Mouse (Mus musculus) spleen, adult 12 weeks (tissue): ENCODE measurements around the gene Hcfc2.

ENCODE experiments used
- DNase-seq: peaks from one replicate; pipeline ENCODE4 v3.0.0; 2022; ENCODE audit warnings: low spot score

The Hcfc2 gene

DNA sequence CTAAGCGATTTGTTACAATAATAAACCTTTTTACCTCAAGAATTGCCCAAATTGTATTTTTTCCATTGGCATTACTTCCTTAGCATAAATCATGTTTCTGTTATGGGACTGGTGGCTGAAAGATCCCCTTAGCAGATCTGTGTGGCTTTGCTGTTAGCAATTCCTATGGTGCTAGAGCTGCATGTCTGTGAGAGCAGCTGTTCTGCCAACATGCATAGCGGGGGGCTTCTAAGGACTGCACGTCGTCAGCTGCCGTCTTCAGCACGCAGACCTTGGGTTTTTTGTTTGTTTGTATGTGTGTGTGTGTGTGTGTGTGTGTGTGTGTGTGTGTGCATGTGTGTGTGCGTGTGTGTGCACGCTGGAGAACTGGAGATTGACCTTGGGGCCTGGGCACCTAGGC lies 45.4 kb downstream of the Hcfc2 start:
- no peak for DNase-seq

DNA sequence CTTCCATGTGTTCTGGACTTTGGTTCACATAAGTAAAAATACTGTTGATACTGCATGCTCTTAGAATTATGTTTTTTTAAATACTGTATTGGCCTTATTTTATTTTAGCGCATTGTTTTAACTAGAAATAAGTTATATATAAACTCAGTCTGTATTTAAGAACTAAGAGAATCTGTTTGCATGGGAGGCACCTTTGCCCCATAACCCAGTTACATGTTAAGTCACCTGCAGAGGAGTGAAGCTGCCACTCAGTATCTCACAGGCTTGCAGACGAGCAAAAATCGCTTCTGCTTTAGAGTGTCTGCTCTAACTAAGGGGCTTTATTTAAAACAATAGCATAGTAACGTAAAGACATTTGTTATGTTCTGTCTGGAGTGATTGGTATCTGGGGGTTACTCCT lies 45.9 kb downstream of the Hcfc2 start:
- DNase-seq, result no peak

DNA sequence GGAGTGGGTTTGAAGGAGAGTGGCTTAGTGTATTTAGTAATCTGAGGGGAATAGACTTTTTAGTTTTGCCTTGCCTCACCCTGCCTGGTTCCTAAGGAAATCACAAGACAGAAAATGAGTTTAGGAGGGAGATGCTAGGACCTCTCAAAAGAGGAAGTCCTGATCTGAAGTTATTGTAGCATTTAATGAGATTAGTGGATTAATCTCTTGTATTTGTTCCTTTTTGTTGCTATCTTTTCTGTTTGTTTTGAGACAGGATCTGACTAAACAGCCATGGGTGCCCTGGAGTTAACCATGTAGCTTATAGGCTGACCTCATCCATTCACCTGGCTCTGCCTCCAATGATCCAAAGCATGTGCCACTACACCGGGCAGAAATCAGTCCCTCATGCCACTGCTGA lies 46.6 kb downstream of the Hcfc2 start:
- DNase-seq, result no peak

DNA sequence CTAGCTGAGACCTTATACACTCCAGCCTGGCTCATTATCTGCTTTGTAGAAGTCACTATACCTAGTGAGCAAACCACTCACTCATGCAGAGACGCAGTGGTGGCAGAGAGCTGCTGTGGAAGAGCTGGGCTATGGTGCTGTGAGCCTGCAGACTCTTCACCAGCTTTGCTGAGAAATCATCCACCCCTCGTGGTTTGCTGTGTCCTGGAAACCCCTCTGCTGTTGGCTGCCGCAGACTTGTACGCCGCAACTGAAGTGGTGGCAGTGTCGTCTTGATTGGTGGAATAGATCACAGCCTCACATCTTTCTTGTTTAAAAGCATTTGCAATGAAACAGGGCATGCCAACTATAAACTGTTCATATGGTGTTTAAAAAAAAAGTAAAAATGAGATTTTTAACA lies 48.3 kb downstream of the Hcfc2 start:
- DNase-seq, result no peak

DNA sequence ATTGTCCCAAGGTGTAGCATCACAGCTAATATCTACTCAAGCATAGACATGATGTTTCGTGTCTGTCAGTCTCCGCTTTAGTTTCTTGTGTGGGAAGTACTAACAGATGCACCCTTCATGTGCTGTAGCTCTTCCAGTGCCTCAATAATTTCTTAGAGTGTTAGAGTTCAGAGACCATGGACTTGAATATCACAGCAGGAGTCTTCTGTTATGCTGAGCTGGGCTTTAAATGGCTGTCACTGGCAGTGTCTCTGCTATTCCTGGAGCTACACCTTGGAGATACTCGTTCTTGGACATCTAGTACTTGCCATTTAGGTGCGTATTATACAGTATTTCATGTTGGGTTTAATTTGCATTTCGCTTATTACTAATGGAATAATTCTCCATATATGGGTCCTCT lies 49.3 kb downstream of the Hcfc2 start:
- no peak for DNase-seq

DNA sequence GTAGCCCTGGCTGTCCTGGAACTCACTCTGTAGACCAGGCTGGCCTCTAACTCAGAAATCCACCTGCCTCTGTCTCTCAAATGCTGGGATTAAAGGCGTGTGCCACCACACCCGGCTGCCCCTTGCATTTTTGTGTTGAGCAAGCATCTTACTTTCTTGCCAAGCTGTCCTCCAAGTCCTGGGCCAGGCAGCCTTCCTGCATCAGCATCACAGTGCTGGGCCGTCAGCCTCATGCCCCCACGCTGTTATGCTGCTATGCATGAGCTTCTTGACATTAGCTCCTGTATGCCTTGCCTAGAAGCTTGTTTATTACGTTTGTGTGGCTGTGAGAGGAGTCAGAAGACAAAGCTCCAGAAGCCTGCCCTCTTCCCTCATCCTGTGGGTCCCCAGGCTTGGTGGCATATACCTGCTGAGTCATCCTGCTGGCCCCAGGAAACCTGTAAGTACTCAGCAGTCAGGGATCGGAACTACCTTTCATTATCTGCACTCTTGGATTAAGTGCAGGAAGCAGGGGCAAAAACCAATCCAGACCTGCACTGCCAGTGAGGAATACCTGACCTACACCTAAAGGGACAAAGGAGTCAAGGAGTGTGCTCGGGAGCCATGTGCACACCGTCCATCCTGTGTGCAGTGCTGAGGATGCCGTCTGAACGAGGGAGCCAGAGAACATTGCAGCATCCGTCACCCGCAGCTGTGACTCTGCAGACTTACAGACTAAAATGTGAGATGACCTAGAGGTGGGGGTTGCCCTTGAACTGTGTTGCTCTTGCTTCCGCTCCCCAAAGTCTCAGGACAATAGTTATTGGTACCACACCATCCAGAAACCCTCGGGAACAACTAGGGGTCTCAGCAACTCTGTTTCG lies 51.3 kb downstream of the Hcfc2 start:
- no peak for DNase-seq

DNA sequence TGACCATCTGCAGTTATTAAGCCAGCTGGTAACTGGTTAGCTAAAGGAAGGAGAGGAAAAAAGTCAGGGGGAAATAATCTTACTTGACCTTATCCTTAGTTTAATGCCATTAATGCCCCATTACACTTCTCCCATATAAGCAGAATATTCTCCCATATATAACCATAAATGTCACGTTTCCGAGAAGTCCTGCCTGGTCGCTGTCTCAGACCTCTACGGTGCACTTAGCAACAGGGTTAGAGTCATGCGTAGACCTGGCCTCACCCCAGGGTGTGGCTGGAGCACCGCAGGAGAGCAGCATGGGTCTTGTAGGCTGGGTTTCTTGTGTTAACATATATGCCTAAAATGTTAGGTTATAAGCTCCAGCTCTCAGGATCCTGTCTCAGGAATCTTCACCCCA lies 54.8 kb downstream of the Hcfc2 start:
- DNase-seq, result no peak

DNA sequence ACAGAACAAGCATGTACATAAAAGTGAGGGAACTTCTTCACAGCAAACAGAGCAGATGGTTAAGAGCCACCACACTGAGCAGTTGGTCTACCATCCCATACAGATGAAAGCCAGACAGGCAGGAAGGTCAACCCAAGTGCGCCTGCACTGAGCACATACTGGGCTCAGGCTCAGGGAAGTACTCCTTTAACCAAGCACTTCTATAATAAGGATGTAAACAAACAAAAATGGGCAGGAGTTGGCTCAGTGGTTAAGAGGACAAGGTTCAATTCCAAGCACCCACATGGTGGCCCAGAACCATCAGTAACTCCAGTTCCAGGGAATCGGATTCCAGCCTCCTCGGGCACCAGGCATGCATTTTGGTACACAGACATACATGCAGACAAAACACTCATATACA lies 57.0 kb downstream of the Hcfc2 start:
- DNase-seq, result no peak

DNA sequence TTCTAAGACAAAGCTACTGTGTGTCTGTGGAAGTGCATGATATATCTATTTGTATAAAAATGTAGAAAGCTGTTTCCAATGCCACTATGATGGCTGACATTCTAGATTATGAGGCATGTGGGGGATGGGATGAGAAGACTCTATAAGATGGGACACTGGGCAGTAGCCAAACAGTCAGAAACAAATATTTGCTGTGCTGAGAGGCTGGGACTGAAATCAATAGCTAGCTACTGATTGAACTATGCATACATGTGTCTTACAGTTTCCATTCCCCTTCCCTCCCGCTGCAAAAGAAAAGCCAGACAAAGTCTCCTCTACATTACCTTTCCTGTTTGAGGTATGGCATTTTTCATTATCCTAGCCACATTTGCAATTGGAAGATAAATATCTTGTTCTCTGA lies 58.7 kb downstream of the Hcfc2 start:
- no peak for DNase-seq

DNA sequence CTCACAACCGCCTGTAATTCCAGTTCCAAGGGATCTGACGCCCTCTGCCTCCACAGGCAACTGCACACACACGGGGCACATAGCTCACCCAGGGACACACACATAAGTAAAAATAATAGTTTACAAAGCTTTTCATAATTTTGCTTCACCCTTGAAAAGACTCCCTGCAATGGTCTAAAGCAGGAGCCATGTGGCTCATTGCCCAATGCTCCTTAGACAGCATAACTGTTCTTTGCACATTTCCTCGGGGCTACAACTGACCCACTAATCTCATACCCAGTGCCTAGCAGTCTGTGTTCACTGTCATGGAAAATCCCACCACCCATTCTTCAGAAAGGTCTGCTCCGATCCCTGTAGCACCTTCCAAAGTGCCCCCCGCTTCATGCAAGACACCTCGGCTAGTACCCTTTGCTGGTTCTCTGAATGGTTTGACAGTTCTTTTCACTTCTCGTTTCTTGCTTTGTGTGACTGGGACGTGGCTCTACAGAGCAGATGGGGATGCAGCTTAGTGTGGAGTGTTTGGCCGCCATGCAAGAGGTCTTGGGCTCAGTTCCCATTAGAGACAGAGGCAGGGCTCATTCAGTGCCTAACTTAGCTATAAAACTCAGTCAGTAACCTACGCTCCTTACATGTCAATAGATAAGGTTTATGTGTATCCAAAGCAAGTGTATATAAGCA lies 59.4 kb downstream of the Hcfc2 start:
- no peak for DNase-seq

DNA sequence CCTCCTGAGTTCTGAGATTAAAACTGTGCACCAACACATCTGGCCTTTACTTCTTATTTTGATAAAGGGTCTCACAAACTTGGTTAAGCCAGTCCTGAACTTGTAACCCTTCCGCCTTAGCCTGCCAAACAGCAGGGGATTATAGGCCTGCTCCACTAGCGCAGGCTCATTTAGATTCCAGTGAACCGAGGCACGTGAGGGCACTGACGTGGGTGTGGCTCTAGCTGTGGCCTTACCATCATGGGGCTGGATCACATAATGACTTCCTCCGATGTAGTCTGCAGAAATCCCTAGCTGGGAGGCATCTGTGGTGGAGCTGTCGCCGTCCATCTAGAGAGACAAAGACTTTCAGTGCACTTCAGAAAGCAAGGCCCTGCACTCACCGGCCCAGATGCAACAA lies 60.5 kb downstream of the Hcfc2 start:
- no peak for DNase-seq

DNA sequence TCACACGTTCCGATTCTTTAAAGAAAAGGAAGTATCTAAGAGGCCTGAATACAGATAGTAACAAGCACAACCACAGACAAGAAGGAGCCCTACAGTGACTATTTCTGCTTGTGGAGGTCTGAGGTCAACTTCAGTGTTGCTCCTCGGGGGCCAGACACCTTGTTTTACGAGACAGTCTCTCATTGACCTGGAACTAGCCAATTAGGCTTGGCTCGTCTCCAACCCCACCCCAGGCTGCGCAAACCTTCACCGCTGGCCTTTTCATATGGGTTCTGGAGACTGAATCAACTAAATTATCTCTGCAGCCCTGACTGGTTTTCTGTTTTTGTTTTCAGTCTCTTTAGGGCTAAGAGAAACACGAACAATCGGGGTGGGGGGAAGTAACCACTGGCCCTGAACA lies 61.4 kb downstream of the Hcfc2 start:
- DNase-seq, result no peak

DNA sequence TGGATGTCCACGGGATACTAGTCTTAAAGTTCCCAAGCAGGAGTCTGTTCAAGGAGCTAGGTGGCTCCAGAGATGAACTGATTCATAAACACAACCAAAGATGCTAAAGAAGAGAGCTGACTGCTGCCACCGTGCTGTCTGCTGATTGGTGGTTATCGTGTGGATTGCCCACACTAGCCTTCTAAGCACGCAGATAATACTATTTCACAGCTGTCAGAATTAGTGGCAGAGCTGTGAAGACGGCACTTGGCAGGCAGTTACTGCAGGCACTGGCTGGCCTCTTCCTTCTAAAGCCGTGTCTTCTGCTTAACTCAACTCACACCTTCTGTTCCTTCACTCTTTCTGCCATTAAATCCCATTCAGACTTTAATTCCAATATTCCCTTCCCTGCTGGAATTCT lies 62.4 kb downstream of the Hcfc2 start:
- DNase-seq, result no peak

DNA sequence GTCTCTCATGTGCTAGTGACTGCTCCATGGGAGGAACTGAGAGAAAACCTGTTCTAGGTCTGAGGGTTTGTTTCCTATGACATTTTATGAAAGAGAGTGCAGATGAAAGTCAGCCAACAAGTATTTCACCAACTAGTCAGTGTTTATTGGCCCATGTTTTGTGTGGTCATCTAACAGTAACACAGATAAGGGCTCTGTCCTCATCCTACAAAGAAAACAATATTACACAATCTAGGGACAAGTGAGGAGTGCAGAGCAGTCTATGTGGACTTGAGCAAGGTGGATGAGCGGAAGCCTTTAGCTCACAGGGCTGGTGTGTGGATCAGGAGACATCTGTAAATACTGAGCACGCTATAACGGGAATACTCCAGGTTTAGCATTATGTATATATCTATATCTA lies 62.9 kb downstream of the Hcfc2 start:
- no peak for DNase-seq

DNA sequence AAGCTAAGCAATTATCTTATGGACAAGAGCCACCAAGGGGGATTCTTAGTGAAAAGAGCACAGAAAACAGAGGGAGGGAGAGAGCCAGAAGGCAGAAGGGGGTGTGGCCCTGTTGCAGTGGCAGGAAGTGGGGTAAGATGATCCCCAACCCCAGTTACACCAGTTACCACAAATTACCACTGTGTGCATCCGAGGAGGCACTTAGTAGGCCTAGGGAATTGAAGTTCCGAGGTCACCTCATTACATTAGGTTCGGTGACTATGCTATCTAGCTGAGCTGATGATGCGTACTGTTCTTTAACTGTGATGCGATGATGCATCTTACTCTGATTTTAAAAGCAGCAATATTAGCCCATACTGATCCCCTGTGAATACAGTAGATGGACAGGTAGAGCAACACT lies 63.7 kb downstream of the Hcfc2 start:
- DNase-seq, result no peak

DNA sequence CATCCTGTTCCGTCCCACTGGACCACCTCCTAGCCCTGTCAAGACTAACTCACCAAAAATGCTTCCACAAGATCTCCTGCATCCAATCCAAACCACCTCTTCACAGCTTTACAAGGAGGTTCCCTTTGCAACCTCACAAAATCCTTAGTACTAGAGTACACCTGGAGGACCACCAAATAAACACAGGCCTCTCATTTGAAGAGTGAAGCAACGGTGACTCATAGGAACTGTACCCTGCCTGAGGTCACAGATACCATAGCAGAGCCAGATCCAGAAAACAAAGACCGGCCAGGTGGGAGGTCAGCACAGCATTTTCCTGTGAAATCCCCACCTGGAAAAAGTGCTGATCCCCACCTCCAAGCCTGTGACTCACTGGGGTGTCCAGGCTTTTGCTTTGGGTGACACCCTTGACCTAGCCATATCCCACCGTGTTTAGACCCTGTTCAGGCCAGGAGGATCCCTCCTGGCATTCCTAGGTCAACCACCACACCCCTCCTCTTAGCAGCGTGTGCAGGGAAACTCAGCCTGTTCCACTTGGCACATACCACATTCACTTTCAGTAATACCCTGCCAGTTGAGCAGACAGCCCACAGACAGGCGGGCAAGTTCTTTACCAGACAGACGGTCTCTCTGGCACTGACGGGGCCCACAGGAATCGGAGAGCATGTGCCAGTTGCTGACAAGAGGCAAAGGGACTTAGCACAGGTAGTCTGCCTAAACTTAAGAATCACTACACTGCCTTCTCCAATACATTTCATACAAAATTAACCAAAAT lies 65.3 kb downstream of the Hcfc2 start:
- DNase-seq, result no peak

DNA sequence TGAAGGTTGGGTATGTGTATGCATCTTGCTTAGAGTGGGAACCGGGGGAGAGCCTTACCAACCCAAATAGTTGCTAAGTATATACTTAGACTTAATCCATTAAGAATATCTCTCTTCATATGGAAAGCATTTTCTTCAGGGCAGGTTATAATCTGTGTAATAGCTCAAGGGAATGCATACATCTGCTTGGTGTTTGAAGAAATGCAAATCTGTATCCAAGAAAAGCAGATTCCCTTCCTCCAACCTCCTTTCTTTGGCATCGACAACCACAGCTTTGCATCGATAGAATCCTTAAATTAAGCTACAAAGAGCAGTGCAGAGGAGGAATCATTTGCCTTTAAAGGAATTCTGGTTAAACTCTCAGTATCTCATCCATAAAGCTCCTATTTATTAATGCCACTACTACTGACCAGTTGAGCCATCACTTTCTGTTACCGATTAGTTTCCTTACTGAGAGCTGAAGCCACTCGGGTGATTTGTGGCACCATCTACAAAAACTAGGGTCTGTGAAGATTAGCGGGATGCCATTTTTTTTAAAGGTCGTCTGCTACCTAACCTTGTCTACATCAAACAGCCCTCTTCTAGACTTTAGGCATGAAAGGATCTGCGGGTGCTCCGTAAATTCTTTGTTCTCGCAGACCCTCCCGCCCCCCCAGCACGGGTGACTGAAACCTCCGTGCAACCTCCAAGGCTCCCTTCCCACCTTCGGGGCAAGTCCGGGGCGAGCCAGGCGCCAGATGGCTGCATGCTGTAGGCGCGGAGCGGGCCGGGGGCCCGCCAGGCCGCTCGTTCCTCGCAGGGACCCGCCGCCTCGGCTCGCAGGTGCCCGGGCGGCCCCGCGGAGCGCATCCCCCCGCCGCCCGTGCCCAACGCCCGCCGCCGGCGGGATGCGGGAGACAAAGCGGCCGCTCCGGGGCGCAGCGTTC lies 67.1 kb downstream of the Hcfc2 start:
- DNase-seq, result no peak

DNA sequence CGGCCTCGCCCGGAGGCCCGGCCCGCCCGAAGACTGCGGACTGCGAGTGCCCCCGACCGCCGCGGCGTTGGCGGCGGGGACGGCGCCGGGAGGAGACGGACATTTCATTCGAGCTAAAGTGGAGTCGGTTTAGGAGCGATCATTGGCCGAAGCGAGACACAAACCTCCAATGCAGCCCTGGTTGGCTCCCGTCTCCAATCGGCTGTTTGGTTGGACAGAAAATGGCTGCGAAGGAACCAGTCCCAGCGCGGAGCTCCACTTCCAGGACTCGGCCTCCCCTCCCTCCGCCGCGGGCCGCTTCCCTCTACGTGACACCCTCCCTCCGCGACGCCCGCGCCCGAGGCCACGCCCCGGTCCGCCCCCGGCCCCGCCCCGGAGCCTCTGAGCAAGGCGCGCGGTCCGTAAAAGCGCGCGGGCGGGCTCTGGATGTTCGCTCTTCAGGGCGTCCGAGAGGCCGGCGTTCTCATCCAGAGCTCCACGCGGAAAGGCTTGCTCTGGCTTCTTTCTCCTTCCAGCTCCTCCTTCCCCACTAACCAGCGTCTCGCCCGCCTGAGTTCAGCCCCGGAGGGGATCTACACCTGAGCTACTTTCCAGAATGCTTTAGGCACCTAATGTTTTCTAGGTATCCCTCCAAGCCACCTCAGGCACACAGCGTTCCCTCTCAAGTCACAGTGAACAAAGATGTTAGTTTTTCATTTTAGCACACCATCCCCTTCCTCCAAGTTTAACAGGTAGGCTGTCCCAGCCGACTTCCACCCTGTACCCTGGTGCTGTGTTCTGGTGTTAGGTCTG lies 68.1 kb downstream of the Hcfc2 start, which contains the start of gene Nfyb:
Nfyb (minus strand) TSS at position 305 of the 792 bp plus-strand sequence.
- peak; percentile 97 for DNase-seq

DNA sequence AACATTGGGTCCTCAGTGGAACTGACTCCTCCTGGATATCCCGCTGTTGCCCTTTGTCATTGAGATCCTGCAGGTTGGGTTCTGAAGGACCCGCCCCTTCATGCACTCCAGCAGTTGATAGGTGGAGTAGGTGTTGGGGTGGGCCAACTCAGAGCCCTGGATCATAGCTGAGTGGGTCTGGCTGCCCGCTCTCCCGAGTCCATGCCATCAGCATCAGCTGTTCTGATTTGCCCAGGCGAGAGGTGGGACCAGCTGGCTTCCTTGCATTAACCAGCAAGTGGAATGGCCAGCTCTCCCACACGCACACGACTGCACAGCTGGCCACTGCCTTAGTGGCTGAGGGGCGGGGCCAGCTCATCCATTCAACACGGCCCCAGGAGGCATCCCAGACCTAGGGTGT lies 72.9 kb downstream of the Hcfc2 start:
- no peak for DNase-seq

DNA sequence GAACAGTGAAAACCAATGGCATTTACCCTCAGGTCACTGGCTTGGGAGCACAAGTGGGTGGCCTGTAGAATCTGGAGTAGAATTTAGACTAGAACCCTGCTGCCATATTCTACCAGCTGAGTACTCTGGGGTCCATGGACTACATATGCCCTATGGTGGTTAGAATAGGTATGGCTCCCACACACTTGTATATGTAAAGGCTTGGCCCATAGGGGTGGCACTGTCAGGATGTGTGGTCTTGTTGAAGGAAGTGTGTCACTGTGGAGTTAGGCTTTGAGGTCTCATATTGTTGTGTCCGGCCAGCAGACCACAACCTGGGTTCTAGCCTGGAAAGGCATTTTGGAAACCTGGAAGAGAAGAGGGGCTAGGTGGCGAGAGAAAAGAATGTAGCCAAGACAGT lies 74.8 kb downstream of the Hcfc2 start:
- DNase-seq, result no peak

DNA sequence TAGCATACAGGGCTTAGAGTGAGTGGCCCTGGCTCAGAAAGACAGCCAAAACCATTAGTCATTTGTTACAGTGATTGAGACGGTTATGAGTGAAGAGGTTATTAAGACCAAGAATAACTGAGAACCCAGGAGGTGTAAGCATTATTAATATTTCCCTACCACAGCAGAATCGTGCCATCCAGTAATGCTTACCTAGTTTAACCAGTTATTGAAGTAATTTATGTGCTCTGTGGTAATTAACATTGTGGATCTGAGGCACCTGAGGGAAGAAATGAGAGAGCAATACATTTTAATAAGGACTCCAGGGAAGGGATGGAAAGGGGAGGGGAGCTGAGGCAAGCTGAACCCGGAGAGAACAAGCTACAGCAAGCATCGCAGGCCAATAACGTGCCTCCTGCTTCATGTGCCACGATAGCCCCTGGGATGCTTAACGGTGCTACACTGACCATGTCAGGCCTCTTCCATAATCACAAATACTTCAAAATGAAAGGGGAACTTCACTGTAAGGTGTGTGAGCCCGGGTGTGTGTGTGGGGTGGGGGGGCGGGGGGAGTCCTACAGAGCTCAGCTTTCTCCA lies 75.7 kb downstream of the Hcfc2 start:
- DNase-seq, result no peak
